Mouse (Mus musculus): ENCODE measurements around the gene Zfyve21. TPM values are rescaled to one million over a fixed set of nuclear protein-coding genes. Genes with fewer than 3 reads are reported as not detected.

Gene Zfyve21
- total and polyA plus RNA-seq, 2 experiments: 63.3 to 65.5 TPM

DNA sequence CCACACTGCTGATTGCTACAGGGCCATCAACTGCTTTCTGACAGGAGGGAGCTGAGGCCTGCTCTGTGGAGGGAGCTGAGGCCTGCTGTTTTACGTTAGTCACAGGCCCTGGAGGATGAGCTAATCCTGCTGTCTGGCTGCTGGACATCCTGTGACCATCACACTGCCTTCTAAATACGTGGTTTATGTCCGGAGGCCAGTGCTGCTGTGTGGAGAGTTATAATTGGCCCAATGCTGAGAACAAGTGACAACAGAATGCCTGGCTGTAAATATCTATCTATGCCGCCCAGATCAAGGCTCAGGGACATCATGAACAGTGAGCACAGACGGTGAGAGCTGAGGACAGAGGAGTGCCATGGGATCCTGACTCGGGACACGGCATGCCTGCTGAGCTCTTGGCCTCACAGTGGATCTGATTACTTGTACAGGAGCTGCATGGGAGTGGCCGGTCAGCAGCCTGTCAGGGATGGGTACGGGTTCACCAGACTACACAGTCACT, 34.4 kb downstream of the Zfyve21 start:
- no peak overlapping the region for H3K4me3 ChIP-seq (ENCODE audit: insufficient read depth, low read depth, low read length)

DNA sequence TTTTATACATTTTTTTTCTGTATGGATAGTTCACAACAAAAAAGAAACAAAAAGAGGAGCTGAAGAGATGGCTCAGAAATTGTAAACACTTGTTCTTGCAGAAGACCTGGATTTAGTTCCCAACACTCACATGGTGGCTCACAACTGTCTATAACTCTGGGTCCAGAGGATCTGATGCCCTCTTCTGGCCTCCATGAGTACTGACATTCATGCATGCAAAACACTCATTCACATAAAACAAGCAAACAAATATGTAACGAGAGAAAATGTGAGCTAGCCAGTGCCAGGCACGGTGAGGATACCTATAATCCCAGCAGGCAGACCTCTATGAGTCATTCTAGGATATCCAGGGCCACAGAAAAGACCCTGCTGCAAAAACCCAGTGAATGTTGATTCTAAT, 37.3 kb downstream of the Zfyve21 start:
- Histone ChIP-seq H3K27me3 (ENCODE audit: control insufficient read depth, insufficient read depth, low read length) (no peaks in the 10 kb centered on the region), H3K79me2 (ENCODE audit: control insufficient read depth, insufficient read depth, low read length) (peaks cover 4% of the 10 kb centered on the region), H3K4me1 (ENCODE audit: control insufficient read depth, insufficient read depth, low read length) (peaks cover 2% of the 10 kb centered on the region; the same call in 1 of the 2 replicates), H3K27ac (replicated peaks; ENCODE audit: insufficient read depth, low read depth, low read length) (no peak overlapping the region), H3K4me3 (ENCODE audit: insufficient read depth, low read depth, low read length) (no peak overlapping the region), H3K36me3 (ENCODE audit: control insufficient read depth, insufficient read depth, low read length) (peaks cover 1% of the 10 kb centered on the region; the same call in 1 of the 2 replicates), H3K9ac (ENCODE audit: low read depth, low read length) (no peak overlapping the region)
- WGBS: 81% methylated on average over 2 of the region's 2 CpGs
- TF ChIP-seq POLR2A (IDR thresholded peaks at IDR 0.05; ENCODE audit: extremely low read depth, insufficient read depth, low read length): no peak
- no peak for TF ChIP-seq CTCF (IDR thresholded peaks at IDR 0.05; ENCODE audit: low read depth, low read length)
- DNase-seq (ENCODE audit: extremely low read depth, low read depth, low spot score): no peak

More for the DNA sequence above, 34.4 kb downstream of the Zfyve21 start:
- H3K36me3 ChIP-seq (ENCODE audit: control insufficient read depth, insufficient read depth, low read length): peaks cover under 1% of the 10 kb centered on the region; the same call in 1 of the 2 replicates
- H3K79me2 ChIP-seq (ENCODE audit: control insufficient read depth, insufficient read depth, low read length): peaks cover 4% of the 10 kb centered on the region
- no peak for DNase-seq (ENCODE audit: extremely low read depth, low read depth, low spot score)
- H3K27me3 ChIP-seq (ENCODE audit: control insufficient read depth, insufficient read depth, low read length): no peaks in the 10 kb centered on the region
- H3K4me1 ChIP-seq (ENCODE audit: control insufficient read depth, insufficient read depth, low read length): peaks cover 2% of the 10 kb centered on the region; the same call in 1 of the 2 replicates
- TF ChIP-seq POLR2A (IDR thresholded peaks at IDR 0.05; ENCODE audit: extremely low read depth, insufficient read depth, low read length): no peak
- TF ChIP-seq CTCF (IDR thresholded peaks at IDR 0.05; ENCODE audit: low read depth, low read length): no peak
- WGBS: 88% methylated on average over 9 of the region's 9 CpGs
- H3K9ac ChIP-seq (ENCODE audit: low read depth, low read length): no peak overlapping the region
- no peak overlapping the region for H3K27ac ChIP-seq (replicated peaks; ENCODE audit: insufficient read depth, low read depth, low read length)

DNA sequence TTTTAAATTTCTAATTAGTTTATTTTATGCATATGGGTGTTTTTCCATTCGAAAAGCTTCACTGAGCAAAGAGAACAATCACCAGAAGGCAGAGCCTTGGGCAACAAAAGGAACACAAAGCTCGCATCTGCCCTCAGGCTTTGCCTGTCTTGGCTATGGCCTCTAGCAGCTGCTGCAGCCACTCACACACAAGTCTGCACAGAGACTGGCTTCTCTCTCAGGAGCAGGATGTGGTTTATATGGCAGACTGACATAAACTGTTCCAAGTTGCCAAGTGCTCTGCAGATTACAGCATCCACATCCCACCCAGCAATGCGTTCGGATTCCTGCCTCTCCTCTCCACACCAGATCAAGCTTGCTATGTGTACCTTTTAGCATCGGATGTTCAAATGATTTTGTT, 37.8 kb downstream of the Zfyve21 start:
- no peaks in the 10 kb centered on the region for H3K27me3 ChIP-seq (ENCODE audit: control insufficient read depth, insufficient read depth, low read length)
- peaks cover 4% of the 10 kb centered on the region for H3K36me3 ChIP-seq (ENCODE audit: control insufficient read depth, insufficient read depth, low read length)
- H3K79me2 ChIP-seq (ENCODE audit: control insufficient read depth, insufficient read depth, low read length): peaks cover 4% of the 10 kb centered on the region
- 90% methylated on average over 5 of the region's 5 CpGs for WGBS
- no peak for TF ChIP-seq CTCF (IDR thresholded peaks at IDR 0.05; ENCODE audit: low read depth, low read length)
- TF ChIP-seq POLR2A (IDR thresholded peaks at IDR 0.05; ENCODE audit: extremely low read depth, insufficient read depth, low read length): no peak
- no peak overlapping the region for H3K9ac ChIP-seq (ENCODE audit: low read depth, low read length)
- peaks cover 2% of the 10 kb centered on the region; the same call in 1 of the 2 replicates for H3K4me1 ChIP-seq (ENCODE audit: control insufficient read depth, insufficient read depth, low read length)
- no peak overlapping the region for H3K27ac ChIP-seq (replicated peaks; ENCODE audit: insufficient read depth, low read depth, low read length)
- no peak overlapping the region for H3K4me3 ChIP-seq (ENCODE audit: insufficient read depth, low read depth, low read length)
- DNase-seq (ENCODE audit: extremely low read depth, low read depth, low spot score): no peak

DNA sequence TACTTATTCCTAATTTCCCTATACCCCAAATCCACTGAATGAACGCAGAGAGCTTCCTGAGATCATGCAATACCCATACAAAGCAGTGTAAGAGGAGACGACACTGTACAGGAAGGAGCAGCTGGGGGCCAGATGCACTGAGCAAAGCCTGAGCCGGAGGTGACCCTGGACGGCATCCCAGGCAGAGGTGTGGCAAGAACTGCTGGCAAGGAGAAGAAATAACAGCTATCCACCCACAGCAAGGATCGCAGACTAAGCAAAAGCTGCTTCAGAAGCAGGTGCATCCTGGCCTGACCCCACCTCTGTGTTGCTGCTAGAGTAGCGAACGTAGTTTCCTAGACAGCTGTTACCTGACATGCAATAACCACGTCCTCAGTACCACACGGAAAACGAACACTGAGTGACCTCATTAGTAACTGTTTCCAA, 39.1 kb downstream of the Zfyve21 start:
- peak; percentile 63 for DNase-seq (ENCODE audit: extremely low read depth, low read depth, low spot score)
- H3K4me1 ChIP-seq (ENCODE audit: control insufficient read depth, insufficient read depth, low read length): peaks cover 2% of the 10 kb centered on the region; the same call in 1 of the 2 replicates
- H3K36me3 ChIP-seq (ENCODE audit: control insufficient read depth, insufficient read depth, low read length): peaks cover 7% of the 10 kb centered on the region
- no peak overlapping the region for H3K27ac ChIP-seq (replicated peaks; ENCODE audit: insufficient read depth, low read depth, low read length)
- peaks cover 4% of the 10 kb centered on the region for H3K79me2 ChIP-seq (ENCODE audit: control insufficient read depth, insufficient read depth, low read length)
- WGBS: 12% methylated on average over 10 of the region's 10 CpGs
- H3K9ac ChIP-seq (ENCODE audit: low read depth, low read length): no peak overlapping the region
- TF ChIP-seq CTCF (IDR thresholded peaks at IDR 0.05; ENCODE audit: low read depth, low read length) (no peak), POLR2A (IDR thresholded peaks at IDR 0.05; ENCODE audit: extremely low read depth, insufficient read depth, low read length) (no peak)
- no peak overlapping the region for H3K4me3 ChIP-seq (ENCODE audit: insufficient read depth, low read depth, low read length)
- H3K27me3 ChIP-seq (ENCODE audit: control insufficient read depth, insufficient read depth, low read length): no peaks in the 10 kb centered on the region

DNA sequence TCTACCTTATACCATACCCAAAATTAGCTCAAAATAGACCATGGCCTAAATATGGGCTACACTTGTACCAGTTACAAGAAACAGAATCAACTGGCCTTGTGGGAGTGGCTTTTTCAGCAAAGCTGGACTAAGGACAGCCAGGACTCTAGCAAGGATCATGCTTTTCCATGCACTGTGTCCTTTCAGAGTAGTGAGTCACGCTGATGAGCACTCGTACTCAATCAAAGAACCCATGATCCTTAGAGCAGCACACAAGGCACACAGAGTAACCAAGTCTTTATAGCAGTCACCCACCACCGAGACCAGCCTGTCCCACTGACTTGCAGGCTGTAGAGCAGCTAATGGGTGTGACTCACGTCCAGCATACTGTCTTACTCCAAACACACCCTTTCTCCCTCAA, 39.6 kb downstream of the Zfyve21 start:
- WGBS: 75% methylated on average over 4 of the region's 4 CpGs
- TF ChIP-seq CTCF (IDR thresholded peaks at IDR 0.05; ENCODE audit: low read depth, low read length): no peak
- no peak for TF ChIP-seq POLR2A (IDR thresholded peaks at IDR 0.05; ENCODE audit: extremely low read depth, insufficient read depth, low read length)
- peak; percentile 27 for DNase-seq (ENCODE audit: extremely low read depth, low read depth, low spot score)
- Histone ChIP-seq H3K9ac (ENCODE audit: low read depth, low read length) (no peak overlapping the region), H3K27me3 (ENCODE audit: control insufficient read depth, insufficient read depth, low read length) (no peaks in the 10 kb centered on the region), H3K27ac (replicated peaks; ENCODE audit: insufficient read depth, low read depth, low read length) (no peak overlapping the region), H3K4me3 (ENCODE audit: insufficient read depth, low read depth, low read length) (no peak overlapping the region), H3K36me3 (ENCODE audit: control insufficient read depth, insufficient read depth, low read length) (peaks cover 7% of the 10 kb centered on the region), H3K79me2 (ENCODE audit: control insufficient read depth, insufficient read depth, low read length) (peaks cover 4% of the 10 kb centered on the region), H3K4me1 (ENCODE audit: control insufficient read depth, insufficient read depth, low read length) (peaks cover 2% of the 10 kb centered on the region; the same call in 1 of the 2 replicates)

DNA sequence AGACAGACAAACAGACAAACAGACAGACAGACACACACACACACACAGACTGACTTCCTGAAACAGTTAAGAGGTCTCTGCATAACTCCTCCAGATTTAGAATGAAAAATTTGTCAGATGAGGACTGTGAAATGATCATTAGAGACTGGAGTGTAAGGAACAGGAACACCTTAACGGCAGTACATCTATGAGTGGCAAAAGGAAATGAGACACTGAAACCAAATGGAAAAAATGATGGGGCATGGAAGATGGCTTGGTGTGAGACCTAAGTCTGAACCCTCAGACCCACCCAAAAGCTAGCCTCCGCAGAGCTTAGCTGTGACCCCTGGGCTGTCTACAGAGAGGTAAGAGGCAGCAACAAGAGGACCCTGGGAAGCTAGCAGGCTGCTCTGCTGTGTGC, 41.5 kb downstream of the Zfyve21 start:
- TF ChIP-seq POLR2A (IDR thresholded peaks at IDR 0.05; ENCODE audit: extremely low read depth, insufficient read depth, low read length): no peak
- TF ChIP-seq CTCF (IDR thresholded peaks at IDR 0.05; ENCODE audit: low read depth, low read length): no peak
- peaks cover 8% of the 10 kb centered on the region for H3K36me3 ChIP-seq (ENCODE audit: control insufficient read depth, insufficient read depth, low read length)
- H3K27ac ChIP-seq (replicated peaks; ENCODE audit: insufficient read depth, low read depth, low read length): no peak overlapping the region
- DNase-seq (ENCODE audit: extremely low read depth, low read depth, low spot score): no peak
- peaks cover 4% of the 10 kb centered on the region for H3K79me2 ChIP-seq (ENCODE audit: control insufficient read depth, insufficient read depth, low read length)
- no peak overlapping the region for H3K9ac ChIP-seq (ENCODE audit: low read depth, low read length)
- no peak overlapping the region for H3K4me3 ChIP-seq (ENCODE audit: insufficient read depth, low read depth, low read length)
- H3K4me1 ChIP-seq (ENCODE audit: control insufficient read depth, insufficient read depth, low read length): peaks cover 2% of the 10 kb centered on the region; the same call in 1 of the 2 replicates
- WGBS: 93% methylated on average over 2 of the region's 2 CpGs
- H3K27me3 ChIP-seq (ENCODE audit: control insufficient read depth, insufficient read depth, low read length): no peaks in the 10 kb centered on the region

Measured in liver, adult 2 months (tissue).